Comparison of ENCODE assay signal across 8 mouse cellular contexts in the genomic region with DNA sequence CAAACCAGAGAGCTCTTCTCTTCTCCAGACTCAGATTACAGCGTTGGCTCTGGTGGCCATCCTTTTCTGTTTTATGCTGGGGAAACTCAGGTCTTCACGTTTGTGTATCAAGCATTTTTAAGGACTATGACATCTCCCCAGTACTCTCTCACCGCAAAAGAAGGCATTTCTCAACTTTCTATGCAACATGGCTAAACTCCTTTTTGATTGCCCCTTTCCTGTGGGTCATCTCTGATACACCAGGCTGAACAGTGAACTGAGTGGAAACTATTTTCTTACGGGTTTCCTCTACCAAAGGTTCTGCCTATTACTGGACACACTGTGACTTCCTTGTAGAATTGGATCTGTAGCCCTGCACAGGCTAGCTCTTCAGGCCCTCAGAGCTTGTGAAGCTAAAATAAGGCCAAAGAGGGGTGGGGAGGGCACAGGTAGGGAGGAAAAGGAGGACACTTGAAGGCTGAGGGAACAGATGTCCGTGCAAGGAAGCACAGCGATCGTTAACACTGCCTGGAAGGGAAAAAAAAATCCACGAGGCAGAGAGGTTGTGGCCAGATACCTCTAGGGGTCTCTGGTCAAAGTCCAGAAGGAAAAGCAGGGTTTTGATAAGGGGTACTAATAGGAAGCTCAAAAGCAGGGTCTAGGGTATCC. TPM values are rescaled to one million over a fixed set of nuclear protein-coding genes. Genes with fewer than 3 reads are reported as not detected.
A peak's percentile ranks its signal among the peaks of the same experiment; 100 is the strongest.
DNase-seq lines count a peak whose midpoint lies in the region; ATAC-seq and TF ChIP-seq lines count a peak whose summit lies in the region.

No protein-coding gene starts in this region.

- no peak for TF ChIP-seq POLR2A in bone marrow, adult 2 months (IDR thresholded peaks at IDR 0.05; ENCODE audit: borderline replicate concordance, control insufficient read depth, low read depth, low read length)

- WGBS in kidney, embryonic 14.5 days = 28% methylated on average over 8 of the region's 8 CpGs
- WGBS in bone marrow, adult 2 months = 19% methylated on average over 8 of the region's 8 CpGs
- 23% methylated on average over 8 of the region's 8 CpGs for WGBS in heart, postnatal 0 days
- WGBS in lung, embryonic 15.5 days = 24% methylated on average over 8 of the region's 8 CpGs

- H3K4me3 ChIP-seq in kidney, embryonic 14.5 days (ENCODE audit: low read length) = peak overlapping the region; percentile 97
- peak overlapping the region; percentile 66 for H3K4me3 ChIP-seq in bone marrow, adult 2 months (replicated peaks; ENCODE audit: control insufficient read depth, low read depth, low read length)
- H3K4me3 ChIP-seq in heart, postnatal 0 days (ENCODE audit: low read depth, low read length) = peak overlapping the region; percentile 100
- H3K4me3 ChIP-seq in lung, embryonic 15.5 days = peak overlapping the region; percentile 44

- no peaks in the 10 kb centered on the region for H3K9me3 ChIP-seq in kidney, embryonic 14.5 days (ENCODE audit: control insufficient read depth, low read length)
- H3K9me3 ChIP-seq in heart, postnatal 0 days (replicated peaks; ENCODE audit: control insufficient read depth, low read length) = no peaks in the 10 kb centered on the region
- H3K9me3 ChIP-seq in lung, embryonic 15.5 days = no peaks in the 10 kb centered on the region

- H3K4me2 ChIP-seq in kidney, embryonic 14.5 days (replicated peaks; ENCODE audit: low read depth, low read length) = peak overlapping the region; percentile 43
- H3K4me2 ChIP-seq in heart, postnatal 0 days (ENCODE audit: low read depth, low read length) = peak overlapping the region; percentile 68
- H3K4me2 ChIP-seq in lung, embryonic 15.5 days = peak overlapping the region; percentile 74

- DNase-seq in kidney, postnatal 10 days = no peak
- DNase-seq in heart, postnatal 0 days (ENCODE audit: low spot score) = peak; percentile 26
- DNase-seq in embryo, embryonic 10 days (ENCODE audit: low spot score) = no peak
- DNase-seq in Muller cell, postnatal 12 days (ENCODE audit: inconsistent ontology term) = no peak
- no peak for DNase-seq in embryo, embryonic 10.5 days (ENCODE audit: low spot score)

- no peaks in the 10 kb centered on the region for H3K36me3 ChIP-seq in kidney, embryonic 14.5 days (ENCODE audit: control insufficient read depth, insufficient read depth, low read length)
- H3K36me3 ChIP-seq in heart, postnatal 0 days (replicated peaks; ENCODE audit: control insufficient read depth, insufficient read depth, low read length) = no peaks in the 10 kb centered on the region
- no peaks in the 10 kb centered on the region for H3K36me3 ChIP-seq in lung, embryonic 15.5 days

- no peak; the same call in 1 of the 2 replicates for ATAC-seq in kidney, embryonic 14.5 days (ENCODE audit: low FRiP score, low TSS enrichment)
- ATAC-seq in heart, postnatal 0 days (ENCODE audit: insufficient read depth, low read depth) = peak; percentile 1; the same call in 1 of the 2 replicates
- ATAC-seq in lung, embryonic 15.5 days (ENCODE audit: borderline replicate concordance, extremely low read depth, low FRiP score, low TSS enrichment) = no peak; the same call in 1 of the 2 replicates

- no peaks in the 10 kb centered on the region for H3K27me3 ChIP-seq in kidney, embryonic 14.5 days (ENCODE audit: control insufficient read depth, insufficient read depth, low read length)
- no peaks in the 10 kb centered on the region for H3K27me3 ChIP-seq in heart, postnatal 0 days (ENCODE audit: control insufficient read depth, insufficient read depth, low read length)
- H3K27me3 ChIP-seq in lung, embryonic 15.5 days = no peaks in the 10 kb centered on the region

- H3K4me1 ChIP-seq in kidney, embryonic 14.5 days (ENCODE audit: control insufficient read depth, insufficient read depth, low read length) = peaks cover 9% of the 10 kb centered on the region
- peaks cover 1% of the 10 kb centered on the region for H3K4me1 ChIP-seq in bone marrow, adult 2 months (ENCODE audit: control insufficient read depth, insufficient read depth, low read length)
- peaks cover 23% of the 10 kb centered on the region; the same call in 1 of the 2 replicates for H3K4me1 ChIP-seq in heart, postnatal 0 days (ENCODE audit: control insufficient read depth, insufficient read depth)
- peaks cover 15% of the 10 kb centered on the region for H3K4me1 ChIP-seq in lung, embryonic 15.5 days

- TF ChIP-seq CTCF in bone marrow, adult 2 months (IDR thresholded peaks at IDR 0.05; ENCODE audit: control insufficient read depth, insufficient read depth, low read length) = no peak
- TF ChIP-seq CTCF in heart, postnatal 0 days (IDR thresholded peaks at IDR 0.05; ENCODE audit: low read depth) = no peak

- no peak for TF ChIP-seq EP300 in heart, postnatal 0 days (IDR thresholded peaks at IDR 0.05; ENCODE audit: low read depth)

- peak overlapping the region; percentile 48 for H3K9ac ChIP-seq in kidney, embryonic 14.5 days (ENCODE audit: low read depth, low read length)
- peak overlapping the region; percentile 34 for H3K9ac ChIP-seq in heart, postnatal 0 days (replicated peaks; ENCODE audit: low read depth, low read length)
- H3K9ac ChIP-seq in lung, embryonic 15.5 days = peak overlapping the region; percentile 62

- H3K27ac ChIP-seq in kidney, embryonic 14.5 days (ENCODE audit: low read depth, low read length) = peak overlapping the region; percentile 76
- peak overlapping the region; percentile 65 for H3K27ac ChIP-seq in bone marrow, adult 2 months (ENCODE audit: control insufficient read depth, insufficient read depth, low read depth, low read length, poor library complexity)
- peak overlapping the region; percentile 91 for H3K27ac ChIP-seq in heart, postnatal 0 days (ENCODE audit: low read depth)
- peak overlapping the region; percentile 89 for H3K27ac ChIP-seq in lung, embryonic 15.5 days

RNA-seq across cellular contexts. Expression of a gene that starts 0.6 kb away (rescaled TPM):
- polyA plus RNA-seq in kidney, embryonic 14.5 days (2014; fragmentation: Nextera tagmentation; extraction: Ambion mirVana) = 110 and 128 TPM in 2 replicates
- polyA plus RNA-seq in bone marrow, adult 2 months (2011; ENCODE audit: insufficient read depth, insufficient read length, low replicate concordance, missing spikeins) = 47.4 and 86.9 TPM in 2 replicates
- total RNA-seq in heart, postnatal 0 days (2014; rRNA removed; ENCODE audit: low replicate concordance) = 234 and 402 TPM in 2 replicates
- polyA plus RNA-seq in heart, postnatal 0 days (2015; fragmentation: Nextera tagmentation; extraction: Ambion mirVana) = 96.5 and 101 TPM in 2 replicates
- polyA plus RNA-seq in lung, embryonic 15.5 days (2015; fragmentation: Nextera tagmentation; extraction: Ambion mirVana) = 126 and 134 TPM in 2 replicates

RNA-seq across cellular contexts. Expression of a gene that starts 26.2 kb away (rescaled TPM):
- polyA plus RNA-seq in kidney, embryonic 14.5 days (2014; fragmentation: Nextera tagmentation; extraction: Ambion mirVana) = 25.3 and 45.4 TPM in 2 replicates
- polyA plus RNA-seq in bone marrow, adult 2 months (2011; ENCODE audit: insufficient read depth, insufficient read length, low replicate concordance, missing spikeins) = 0.88 and 5.0 TPM in 2 replicates
- total RNA-seq in heart, postnatal 0 days (2014; rRNA removed; ENCODE audit: low replicate concordance) = 14.2 and 27.6 TPM in 2 replicates
- polyA plus RNA-seq in heart, postnatal 0 days (2015; fragmentation: Nextera tagmentation; extraction: Ambion mirVana) = 13.1 and 14.5 TPM in 2 replicates
- 40.0 TPM in 2 replicates for polyA plus RNA-seq in lung, embryonic 15.5 days (2015; fragmentation: Nextera tagmentation; extraction: Ambion mirVana)

Comparison
In these comparisons a context has a peak if more than half of its experiments do, and no peak if none do; other contexts are left out.
1. H3K4me3 ChIP-seq: peak in every context shown above with its lines; median percentile 100 in heart, postnatal 0 days; 97 in kidney, embryonic 14.5 days; 66 in bone marrow, adult 2 months; 44 in lung, embryonic 15.5 days.